8 mouse cellular contexts compared by ENCODE assay signal in genomic region chrX:73964363-73964762, GRCm38 (mm10). TPM values are rescaled to one million over a fixed set of nuclear protein-coding genes. Genes with fewer than 3 reads are reported as not detected.
DNase-seq lines count a peak whose midpoint lies in the region; ATAC-seq and TF ChIP-seq lines count a peak whose summit lies in the region.

No protein-coding gene starts in this region.

- intact Hi-C loops in heart, postnatal 14 days (cut with DNase I), result loop anchor here (10.0 kb wide), 1 partner anchor 450 kb away; no protein-coding TSS in a partner anchor

- 23% methylated on average over 3 of the region's 3 CpGs for WGBS in heart, embryonic 12.5 days
- WGBS in embryonic facial prominence, embryonic 14.5 days, result 40% methylated on average over 1 of the region's 3 CpGs
- WGBS in lung, adult 2 months, result 26% methylated on average over 3 of the region's 3 CpGs
- whole genome bisulfite sequencing in neural tube, embryonic 14.5 days, result 49% methylated on average over 3 of the region's 3 CpGs

- no peak for DNase-seq in heart, postnatal 14 days
- DNase-seq in embryonic facial prominence, embryonic 14.5 days (ENCODE audit: low spot score), result no peak
- peak; percentile 39 for DNase-seq in lung, adult 2 months
- DNase-seq in cerebellum, postnatal 4 days (ENCODE audit: low spot score in 2 of 2), result no peak
- no peak for DNase-seq in frontal cortex, postnatal 25 days (ENCODE audit: low spot score in 2 of 2)

- H3K9ac ChIP-seq in heart, embryonic 12.5 days, result peak overlapping the region; percentile 87
- peak overlapping the region; percentile 82 for H3K9ac ChIP-seq in embryonic facial prominence, embryonic 14.5 days (ENCODE audit: low read depth, low read length)
- H3K9ac ChIP-seq in neural tube, embryonic 14.5 days (replicated peaks; ENCODE audit: low read depth, low read length), result peak overlapping the region; percentile 21; the same call in 1 of the 2 replicates

- no peaks in the 10 kb centered on the region for H3K9me3 ChIP-seq in heart, embryonic 12.5 days (replicated peaks)
- H3K9me3 ChIP-seq in embryonic facial prominence, embryonic 14.5 days (ENCODE audit: control insufficient read depth, low read length), result no peaks in the 10 kb centered on the region
- H3K9me3 ChIP-seq in neural tube, embryonic 14.5 days (ENCODE audit: control insufficient read depth, low read length), result no peaks in the 10 kb centered on the region

- no peak for TF ChIP-seq CTCF in lung, adult 2 months (IDR thresholded peaks at IDR 0.05; ENCODE audit: insufficient read depth, low read length)

- peaks cover 26% of the 10 kb centered on the region for H3K36me3 ChIP-seq in heart, embryonic 12.5 days
- H3K36me3 ChIP-seq in embryonic facial prominence, embryonic 14.5 days (ENCODE audit: control insufficient read depth, insufficient read depth, low read length), result peaks cover 13% of the 10 kb centered on the region; the same call in 1 of the 2 replicates
- H3K36me3 ChIP-seq in neural tube, embryonic 14.5 days (ENCODE audit: control insufficient read depth, insufficient read depth, low read length), result 0 out of 2 replicates have a peak, but pooled peaks cover under 1% of the 10 kb centered on the region

- H3K27ac ChIP-seq in heart, embryonic 12.5 days (ENCODE audit: poor library complexity, severe bottlenecking), result no peak overlapping the region
- no peak overlapping the region for H3K27ac ChIP-seq in embryonic facial prominence, embryonic 14.5 days (replicated peaks; ENCODE audit: low read depth, low read length)
- no peak overlapping the region for H3K27ac ChIP-seq in neural tube, embryonic 14.5 days (ENCODE audit: low read depth, low read length)

- H3K4me2 ChIP-seq in heart, embryonic 12.5 days, result peak overlapping the region; percentile 77
- peak overlapping the region; percentile 63 for H3K4me2 ChIP-seq in embryonic facial prominence, embryonic 14.5 days (ENCODE audit: low read depth, low read length)
- H3K4me2 ChIP-seq in neural tube, embryonic 14.5 days (ENCODE audit: low read depth, low read length), result peak overlapping the region; percentile 71

- H3K4me3 ChIP-seq in heart, embryonic 12.5 days, result peak overlapping the region; percentile 66
- peak overlapping the region; percentile 65 for H3K4me3 ChIP-seq in embryonic facial prominence, embryonic 14.5 days (ENCODE audit: low read depth, low read length)
- peak overlapping the region; percentile 39 for H3K4me3 ChIP-seq in lung, adult 2 months (replicated peaks; ENCODE audit: extremely low read depth, low read depth, low read length)
- H3K4me3 ChIP-seq in neural tube, embryonic 14.5 days (ENCODE audit: low read depth, low read length), result peak overlapping the region; percentile 55

- TF ChIP-seq POLR2A in lung, adult 2 months (IDR thresholded peaks at IDR 0.05; ENCODE audit: borderline replicate concordance, extremely low read depth, low read depth, low read length), result no peak; the same call in 1 of the 2 replicates

- peaks cover 6% of the 10 kb centered on the region; the same call in 1 of the 2 replicates for H3K27me3 ChIP-seq in heart, embryonic 12.5 days (replicated peaks)
- no peaks in the 10 kb centered on the region for H3K27me3 ChIP-seq in embryonic facial prominence, embryonic 14.5 days (replicated peaks; ENCODE audit: control insufficient read depth, insufficient read depth, low read length)
- no peaks in the 10 kb centered on the region for H3K27me3 ChIP-seq in neural tube, embryonic 14.5 days (ENCODE audit: control insufficient read depth, insufficient read depth, low read length)

- peaks cover 22% of the 10 kb centered on the region for H3K4me1 ChIP-seq in heart, embryonic 12.5 days (replicated peaks)
- no peaks in the 10 kb centered on the region for H3K4me1 ChIP-seq in embryonic facial prominence, embryonic 14.5 days (ENCODE audit: control insufficient read depth, insufficient read depth, low read length)
- peaks cover 9% of the 10 kb centered on the region for H3K4me1 ChIP-seq in lung, adult 2 months (ENCODE audit: control insufficient read depth, insufficient read depth, low read length)
- H3K4me1 ChIP-seq in neural tube, embryonic 14.5 days (ENCODE audit: control insufficient read depth, insufficient read depth, low read length), result peaks cover 9% of the 10 kb centered on the region; the same call in 1 of the 2 replicates

- no peak for ATAC-seq in heart, embryonic 12.5 days (ENCODE audit: insufficient number of reproducible peaks, low FRiP score)
- ATAC-seq in embryonic facial prominence, embryonic 14.5 days (ENCODE audit: low read depth), result no peak
- ATAC-seq in inflammation-experienced regulatory T-cells, adult 6 months, result peak; percentile 11
- no peak for ATAC-seq in neural tube, embryonic 14.5 days (ENCODE audit: low read depth)

RNA-seq across cellular contexts. Expression of gene Hcfc1, which starts 1.8 kb away (rescaled TPM):
- polyA plus RNA-seq in heart, embryonic 12.5 days (2016; fragmentation: Nextera tagmentation; extraction: Ambion mirVana), result 41.3 and 47.3 TPM in 2 replicates
- 10 to 100 TPM; 46.5 to 49.8 TPM for total RNA-seq in heart, postnatal 14 days (2021)
- 60.2 and 63.6 TPM in 2 replicates for polyA plus RNA-seq in embryonic facial prominence, embryonic 14.5 days (2014; fragmentation: Nextera tagmentation; extraction: Ambion mirVana)
- 10 to 100 TPM; 35.4 to 39.1 (median 37.1) TPM for polyA plus RNA-seq in inflammation-experienced regulatory T-cells, adult 6 months (2017; shearing (Covaris generic))
- 61.4 and 62.6 TPM in 2 replicates for polyA plus RNA-seq in lung, adult 2 months (2012; rRNA removed)
- polyA plus RNA-seq in neural tube, embryonic 14.5 days (2014; fragmentation: Nextera tagmentation; extraction: Ambion mirVana), result 59.6 and 63.5 TPM in 2 replicates

RNA-seq across cellular contexts. Expression of gene Renbp, which starts 33.7 kb away (rescaled TPM):
- polyA plus RNA-seq in heart, embryonic 12.5 days (2016; fragmentation: Nextera tagmentation; extraction: Ambion mirVana), result 50.2 and 50.8 TPM in 2 replicates
- total RNA-seq in heart, postnatal 14 days (2021), result 10 to 100 TPM in 1 of 2 experiments, 1 to 10 TPM in 1; 8.2 to 10.1 TPM
- 36.1 and 38.1 TPM in 2 replicates for polyA plus RNA-seq in embryonic facial prominence, embryonic 14.5 days (2014; fragmentation: Nextera tagmentation; extraction: Ambion mirVana)
- polyA plus RNA-seq in inflammation-experienced regulatory T-cells, adult 6 months (2017; shearing (Covaris generic)), result 10 to 100 TPM in 1 of 3 experiments, 1 to 10 TPM in 2; 4.2 to 10.0 (median 6.5) TPM
- polyA plus RNA-seq in lung, adult 2 months (2012; rRNA removed), result 37.5 and 42.3 TPM in 2 replicates
- 6.5 and 7.9 TPM in 2 replicates for polyA plus RNA-seq in neural tube, embryonic 14.5 days (2014; fragmentation: Nextera tagmentation; extraction: Ambion mirVana)

RNA-seq across cellular contexts. Expression of gene Naa10, which starts 42.6 kb away (rescaled TPM):
- polyA plus RNA-seq in heart, embryonic 12.5 days (2016; fragmentation: Nextera tagmentation; extraction: Ambion mirVana), result 77.6 and 87.2 TPM in 2 replicates
- total RNA-seq in heart, postnatal 14 days (2021), result 10 to 100 TPM; 54.3 to 59.5 TPM
- polyA plus RNA-seq in embryonic facial prominence, embryonic 14.5 days (2014; fragmentation: Nextera tagmentation; extraction: Ambion mirVana), result 102 and 110 TPM in 2 replicates
- 100 to 1,000 TPM; 173 to 214 (median 188) TPM for polyA plus RNA-seq in inflammation-experienced regulatory T-cells, adult 6 months (2017; shearing (Covaris generic))
- polyA plus RNA-seq in lung, adult 2 months (2012; rRNA removed), result 33.3 and 42.6 TPM in 2 replicates
- polyA plus RNA-seq in neural tube, embryonic 14.5 days (2014; fragmentation: Nextera tagmentation; extraction: Ambion mirVana), result 94.5 and 106 TPM in 2 replicates

RNA-seq across cellular contexts. Expression of gene Arhgap4, which starts 42.7 kb away (rescaled TPM):
- polyA plus RNA-seq in heart, embryonic 12.5 days (2016; fragmentation: Nextera tagmentation; extraction: Ambion mirVana), result 1.4 and 1.9 TPM in 2 replicates
- total RNA-seq in heart, postnatal 14 days (2021), result 1 to 10 TPM; 2.0 to 4.0 TPM
- 2.3 and 4.5 TPM in 2 replicates for polyA plus RNA-seq in embryonic facial prominence, embryonic 14.5 days (2014; fragmentation: Nextera tagmentation; extraction: Ambion mirVana)
- 100 to 1,000 TPM; 114 to 148 (median 147) TPM for polyA plus RNA-seq in inflammation-experienced regulatory T-cells, adult 6 months (2017; shearing (Covaris generic))
- polyA plus RNA-seq in lung, adult 2 months (2012; rRNA removed), result 27.8 and 39.0 TPM in 2 replicates
- polyA plus RNA-seq in neural tube, embryonic 14.5 days (2014; fragmentation: Nextera tagmentation; extraction: Ambion mirVana), result 3.3 and 3.8 TPM in 2 replicates

RNA-seq across cellular contexts. Expression of gene Irak1, which starts 59.4 kb away (rescaled TPM):
- 55.6 and 58.4 TPM in 2 replicates for polyA plus RNA-seq in heart, embryonic 12.5 days (2016; fragmentation: Nextera tagmentation; extraction: Ambion mirVana)
- total RNA-seq in heart, postnatal 14 days (2021), result 10 to 100 TPM; 54.5 to 55.6 TPM
- 43.3 and 48.2 TPM in 2 replicates for polyA plus RNA-seq in embryonic facial prominence, embryonic 14.5 days (2014; fragmentation: Nextera tagmentation; extraction: Ambion mirVana)
- 10 to 100 TPM; 21.3 to 32.3 (median 27.2) TPM for polyA plus RNA-seq in inflammation-experienced regulatory T-cells, adult 6 months (2017; shearing (Covaris generic))
- polyA plus RNA-seq in lung, adult 2 months (2012; rRNA removed), result 152 and 177 TPM in 2 replicates
- 31.3 and 39.7 TPM in 2 replicates for polyA plus RNA-seq in neural tube, embryonic 14.5 days (2014; fragmentation: Nextera tagmentation; extraction: Ambion mirVana)

Comparison
In these comparisons a context has a peak if more than half of its experiments do, and no peak if none do; other contexts are left out.
1. H3K9ac ChIP-seq: peak in every context shown above with its lines; median percentile 87 in heart, embryonic 12.5 days; 82 in embryonic facial prominence, embryonic 14.5 days; 21 in neural tube, embryonic 14.5 days.